Mouse (Mus musculus): Measurements from ENCODE around the gene Slc22a23.

The Slc22a23 gene

DNA sequence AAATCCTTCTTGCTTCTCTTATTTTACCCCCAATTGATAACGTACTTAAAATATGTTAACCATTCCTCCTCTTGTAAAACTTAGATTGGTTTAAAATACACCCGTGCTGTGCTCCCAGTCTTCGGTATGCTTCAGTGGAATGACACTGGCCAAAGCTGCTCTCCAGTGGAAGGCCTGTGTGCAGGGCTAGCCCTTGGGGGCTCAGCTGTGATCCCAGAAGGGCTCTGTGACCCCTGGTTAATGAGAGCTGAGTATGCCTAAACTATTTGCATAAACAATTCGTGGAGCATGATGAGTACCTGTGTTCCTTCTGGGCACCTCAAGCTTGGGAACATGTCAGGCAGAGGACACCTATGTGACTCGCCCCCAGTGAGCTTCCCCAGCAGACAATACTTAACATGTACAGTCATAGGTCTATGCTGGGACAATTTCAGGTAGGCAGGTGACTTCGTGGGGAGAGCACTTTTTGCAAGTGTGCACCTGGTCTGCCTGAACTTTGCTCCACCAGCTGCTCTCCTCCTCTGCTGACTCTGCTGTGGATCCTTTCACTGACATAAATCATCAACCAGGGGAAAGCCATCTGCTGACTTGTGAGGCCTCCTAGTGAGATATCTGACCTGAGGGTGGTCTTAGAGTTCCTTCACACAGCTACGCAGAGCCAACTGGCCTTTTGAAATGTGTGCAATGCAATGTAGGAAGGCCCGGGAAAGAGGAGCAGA lies 77.9 kb downstream of the Slc22a23 start:
- DNase-seq (ENCODE audit: low spot score) = no peak

DNA sequence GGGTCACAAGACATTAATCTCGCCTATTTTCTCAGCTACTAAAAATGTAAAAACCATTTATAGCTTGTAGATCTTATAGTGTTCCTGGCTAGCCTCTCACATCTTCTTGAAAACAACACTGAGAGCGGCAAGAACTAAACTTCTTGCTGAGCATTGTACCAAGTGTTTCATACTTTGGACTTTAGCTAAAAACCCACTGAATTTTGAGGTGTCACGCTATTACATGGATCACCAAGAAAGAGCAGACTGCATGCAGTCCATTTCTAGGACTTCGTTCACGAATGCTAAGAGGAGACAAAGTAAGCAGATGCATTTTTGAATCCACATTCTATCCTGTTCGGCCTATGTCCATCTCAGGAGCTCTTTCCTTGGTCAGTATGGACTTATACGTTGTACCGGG lies 78.9 kb downstream of the Slc22a23 start:
- DNase-seq (ENCODE audit: low spot score) = no peak

DNA sequence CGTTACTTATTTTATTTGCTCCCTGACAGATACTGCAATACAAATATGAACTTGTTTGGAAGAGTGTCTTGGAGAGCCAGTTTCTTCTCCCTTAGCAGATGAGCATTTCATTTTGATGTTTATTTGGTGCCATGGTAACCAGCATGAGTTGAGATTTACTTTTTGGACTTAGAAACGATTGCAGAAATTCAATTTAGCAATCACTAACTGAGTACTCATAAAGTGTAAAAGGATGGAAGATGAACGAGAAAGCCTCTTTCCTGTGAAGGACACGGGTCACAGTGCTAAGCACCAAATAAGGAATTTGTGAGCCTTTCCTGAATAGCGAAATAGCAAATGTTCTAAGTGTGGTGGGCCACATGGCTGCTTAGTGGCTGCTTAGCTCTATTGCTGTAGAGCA lies 79.4 kb downstream of the Slc22a23 start:
- DNase-seq (ENCODE audit: low spot score) = no peak

DNA sequence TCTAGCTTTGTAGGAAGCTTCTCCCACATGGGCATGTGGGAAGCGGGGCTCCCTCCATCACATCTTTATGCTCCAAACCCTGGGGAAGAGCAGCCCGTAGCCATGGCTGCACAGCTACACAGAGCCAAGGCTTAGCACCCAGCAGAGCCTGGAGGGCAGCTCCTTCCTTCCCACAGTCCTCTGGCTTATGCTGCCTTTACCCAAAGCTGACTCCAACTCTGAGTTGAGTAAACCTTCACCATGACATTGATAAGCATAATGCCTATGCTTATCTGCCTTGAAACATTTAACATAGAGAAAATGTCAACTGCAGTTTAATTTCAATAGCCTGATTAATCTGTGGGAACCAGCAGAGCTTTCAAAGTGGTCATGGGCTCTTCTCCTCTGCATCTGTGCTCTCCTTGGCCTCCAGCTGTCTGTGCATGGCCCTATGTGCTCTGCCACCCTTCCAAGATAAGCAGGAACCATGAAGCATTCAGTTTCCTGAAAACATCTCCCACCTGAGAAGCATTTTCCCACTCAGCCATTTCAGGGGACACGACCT lies 79.9 kb downstream of the Slc22a23 start:
- DNase-seq (ENCODE audit: low spot score) = no peak

DNA sequence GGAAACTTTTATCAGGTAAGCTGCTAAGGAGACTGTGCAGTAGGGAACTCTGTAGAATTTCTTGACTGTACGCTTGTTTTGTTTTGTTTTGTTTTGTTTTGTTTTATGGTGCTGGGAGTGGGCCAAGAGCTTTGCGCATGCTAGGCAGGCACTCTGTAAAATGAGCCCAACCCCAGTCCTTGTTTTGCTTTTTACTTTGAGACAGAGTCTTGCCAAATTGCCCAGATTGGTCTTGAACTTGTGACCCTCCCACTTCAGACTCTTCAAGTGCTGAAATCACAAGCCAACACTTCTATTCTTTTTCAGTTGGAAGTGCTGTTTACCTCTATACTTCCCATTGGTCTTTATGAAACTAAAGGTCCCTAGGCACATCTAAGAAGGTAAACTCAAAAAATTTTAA lies 80.5 kb downstream of the Slc22a23 start:
- no peak for DNase-seq (ENCODE audit: low spot score)

DNA sequence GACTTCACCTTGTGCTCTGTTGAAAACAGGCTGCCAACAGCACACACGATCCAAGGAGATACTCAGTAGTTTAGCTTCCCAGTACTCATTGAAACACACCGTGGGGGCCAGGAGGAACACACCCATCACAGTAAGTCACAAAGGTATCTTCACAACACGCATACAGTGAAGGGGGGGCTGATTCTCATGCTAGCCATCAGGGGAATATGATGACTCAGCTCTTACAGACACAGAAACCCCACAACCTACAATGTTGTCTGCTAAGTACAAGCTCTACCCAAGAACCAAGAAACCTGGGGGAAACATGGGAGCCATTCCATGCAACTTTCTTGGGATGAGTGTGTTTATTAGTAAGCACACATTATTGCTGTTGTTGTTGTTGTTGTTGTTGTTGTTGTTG lies 86.2 kb downstream of the Slc22a23 start:
- DNase-seq (ENCODE audit: low spot score) = no peak

DNA sequence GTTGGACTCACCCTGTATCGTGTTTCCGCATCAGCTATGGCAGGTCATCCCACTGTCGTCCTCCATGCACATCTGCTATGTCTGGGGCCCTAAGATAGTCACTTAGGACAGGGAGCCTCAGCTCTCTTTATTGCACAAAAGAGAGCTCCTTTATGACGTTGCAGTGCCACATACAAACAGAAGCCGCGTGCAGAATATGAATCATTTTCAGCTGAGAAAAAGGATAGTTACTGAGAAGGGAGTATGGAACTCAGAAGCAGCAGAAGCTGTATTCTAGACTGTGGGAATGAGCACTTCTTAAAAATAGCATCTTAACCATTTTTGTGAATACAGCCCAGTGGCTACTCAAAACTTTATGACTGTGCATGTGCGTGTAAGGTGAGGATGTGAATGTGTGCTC lies 87.8 kb downstream of the Slc22a23 start:
- DNase-seq (ENCODE audit: low spot score) = no peak

DNA sequence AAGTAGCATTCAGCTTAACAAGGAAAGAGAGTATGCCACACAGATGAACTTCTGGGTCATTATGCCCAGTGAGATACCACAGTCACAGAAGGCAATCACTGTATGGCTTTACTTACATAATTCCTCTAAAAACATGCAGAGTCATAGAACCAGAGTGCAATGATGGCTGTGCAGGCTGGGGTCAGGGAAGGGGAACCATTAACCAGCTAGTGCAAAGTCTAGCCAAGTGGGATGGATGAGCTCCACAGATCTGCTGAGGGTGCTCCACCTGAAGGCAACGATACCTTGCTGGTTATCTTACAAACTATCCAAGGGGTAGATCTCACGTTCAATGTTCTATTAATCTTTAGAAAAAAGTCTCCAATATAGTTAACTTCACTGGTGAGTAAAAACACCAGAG lies 88.3 kb downstream of the Slc22a23 start:
- no peak for DNase-seq (ENCODE audit: low spot score)

DNA sequence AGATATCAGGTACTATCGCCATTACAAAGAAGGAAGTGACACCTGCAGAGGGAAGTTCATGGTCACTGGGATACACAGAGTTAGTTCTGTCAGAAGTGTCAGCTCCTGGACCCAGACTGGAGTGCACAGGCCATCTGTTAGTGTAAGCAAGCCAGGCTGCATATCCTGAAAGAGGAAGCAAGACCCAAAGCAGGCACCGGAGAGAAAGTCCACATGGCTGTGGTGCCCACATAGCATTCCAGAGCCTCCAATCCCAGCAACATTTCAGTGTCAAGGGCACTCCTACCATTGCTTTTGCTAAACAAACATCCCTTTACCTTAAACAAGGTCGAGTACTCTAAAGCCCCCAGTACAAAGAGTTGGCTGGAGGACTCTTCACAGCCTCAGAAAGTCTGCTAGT lies 89.7 kb downstream of the Slc22a23 start:
- no peak for DNase-seq (ENCODE audit: low spot score)

DNA sequence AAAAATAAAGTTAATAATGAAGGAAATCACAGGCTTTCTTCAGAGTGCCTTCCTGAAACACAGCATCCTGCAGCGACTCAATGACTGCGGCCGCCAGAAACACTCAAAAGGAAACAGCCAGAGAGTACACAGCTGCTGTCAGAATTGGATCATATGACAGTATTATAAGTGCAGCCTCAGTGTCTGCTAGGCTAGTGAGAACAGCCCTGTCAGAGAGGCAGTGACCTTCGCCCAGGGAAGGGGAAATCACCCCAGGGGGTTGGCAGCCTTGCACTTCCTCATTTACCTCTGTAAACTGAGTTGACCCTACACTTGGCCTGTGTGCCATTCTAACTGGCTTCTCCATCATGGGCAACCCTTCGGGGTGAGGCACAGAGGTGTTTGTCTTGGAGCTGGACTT lies 90.3 kb downstream of the Slc22a23 start:
- no peak for DNase-seq (ENCODE audit: low spot score)

DNA sequence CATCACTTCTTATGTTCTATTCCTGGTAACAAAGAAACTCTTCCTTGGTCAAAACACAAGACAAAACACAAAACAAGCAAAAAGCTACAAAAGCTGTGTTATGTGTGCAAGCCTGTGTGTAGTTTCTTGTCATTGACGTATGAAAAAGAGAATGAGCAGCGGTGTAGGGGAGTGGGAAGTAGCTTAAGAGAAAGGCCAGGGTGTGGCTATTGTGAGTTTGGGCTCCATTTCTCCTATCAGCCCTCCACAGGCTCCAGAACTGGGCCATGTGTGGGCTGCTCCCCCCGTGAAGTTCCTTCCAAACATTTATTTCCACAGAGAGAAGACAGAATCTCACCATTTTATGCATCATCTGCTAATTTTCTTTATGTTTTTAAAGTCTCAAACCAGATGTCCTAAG lies 91.2 kb downstream of the Slc22a23 start:
- no peak for DNase-seq (ENCODE audit: low spot score)

DNA sequence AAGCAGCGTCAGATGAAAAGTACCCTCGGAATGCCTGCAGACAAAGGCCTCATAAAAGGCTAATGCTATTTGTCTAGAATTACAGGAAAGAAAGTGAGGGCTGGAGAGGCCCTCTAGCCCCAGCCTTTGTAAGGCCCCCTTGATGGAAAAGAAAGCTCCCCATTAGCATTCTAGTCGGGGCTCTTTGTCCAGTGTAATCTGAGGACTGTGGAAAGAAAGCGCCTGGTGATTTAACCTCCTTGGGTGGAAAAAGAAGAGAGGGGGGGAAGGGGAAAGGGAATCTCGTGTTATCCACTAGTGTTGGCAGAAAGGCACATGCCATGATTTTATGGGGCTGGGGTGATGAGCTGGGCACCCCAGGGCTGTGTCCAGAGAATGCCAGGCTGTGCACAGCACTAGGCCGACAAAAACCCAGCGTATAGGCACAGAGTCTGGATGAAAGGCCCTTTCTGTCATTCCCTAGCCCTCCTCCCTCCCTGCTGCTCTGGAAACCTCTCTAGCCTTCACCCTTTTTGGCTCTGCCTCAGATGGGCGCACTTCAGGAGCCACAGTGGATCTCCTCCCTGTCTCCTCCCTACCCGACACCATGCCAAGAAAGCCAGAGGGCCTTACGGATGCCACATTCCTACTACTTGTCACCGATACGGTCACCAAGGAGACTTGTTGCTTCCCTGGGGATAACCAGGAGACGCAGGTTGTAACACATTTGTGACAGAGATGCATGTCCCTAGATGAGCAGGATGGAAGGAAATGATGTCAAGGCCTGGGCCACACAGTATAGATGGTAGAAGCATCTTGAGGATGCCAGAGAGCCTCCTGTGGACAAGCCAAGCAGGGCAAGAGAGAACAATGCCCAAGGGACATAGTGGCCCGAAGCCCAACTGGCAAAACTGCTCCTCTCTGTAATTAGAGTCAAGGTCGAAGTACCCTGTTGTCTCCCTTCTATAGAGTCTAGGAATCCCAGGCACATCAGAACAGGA lies 95.8 kb downstream of the Slc22a23 start:
- no peak for DNase-seq (ENCODE audit: low spot score)

DNA sequence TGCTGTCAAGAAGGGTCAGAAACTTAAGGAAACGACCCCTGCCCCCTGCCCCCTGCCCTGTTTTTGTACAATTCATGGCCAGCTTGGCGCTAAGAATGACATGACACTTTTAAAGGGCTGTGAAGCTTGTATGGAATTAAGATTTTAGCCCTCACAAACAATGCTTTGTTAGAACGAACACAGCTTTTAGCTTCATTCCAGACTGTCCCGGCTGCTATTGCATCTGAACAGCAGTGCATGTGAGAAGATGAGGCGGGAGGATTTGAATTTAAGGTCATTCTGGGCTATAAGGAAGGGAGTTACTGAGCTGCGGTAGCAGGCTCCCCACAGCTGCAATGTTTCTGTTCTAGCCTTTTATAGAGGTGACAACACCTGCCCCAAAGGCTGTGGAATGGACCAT lies 96.9 kb downstream of the Slc22a23 start:
- DNase-seq (ENCODE audit: low spot score) = no peak

DNA sequence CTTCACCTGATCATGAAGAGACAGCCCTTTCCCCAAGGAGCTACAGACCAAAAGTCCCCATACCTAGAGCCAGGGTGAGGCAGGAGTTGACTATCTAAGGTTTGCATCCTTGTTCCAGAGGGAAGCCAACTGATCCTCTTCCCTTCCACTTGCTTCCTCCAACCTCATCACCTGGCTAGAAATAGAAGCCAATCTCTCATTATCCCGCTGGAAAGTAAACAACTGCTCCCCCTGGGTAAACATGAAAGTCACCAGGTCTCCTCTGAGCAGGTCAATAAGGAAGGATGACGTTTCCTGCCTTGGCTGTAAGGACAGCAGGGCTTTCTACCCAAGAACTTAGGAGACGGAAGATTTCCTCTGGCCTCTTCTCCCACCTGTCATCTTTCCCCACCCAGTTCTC lies 98.2 kb downstream of the Slc22a23 start:
- DNase-seq (ENCODE audit: low spot score) = no peak

DNA sequence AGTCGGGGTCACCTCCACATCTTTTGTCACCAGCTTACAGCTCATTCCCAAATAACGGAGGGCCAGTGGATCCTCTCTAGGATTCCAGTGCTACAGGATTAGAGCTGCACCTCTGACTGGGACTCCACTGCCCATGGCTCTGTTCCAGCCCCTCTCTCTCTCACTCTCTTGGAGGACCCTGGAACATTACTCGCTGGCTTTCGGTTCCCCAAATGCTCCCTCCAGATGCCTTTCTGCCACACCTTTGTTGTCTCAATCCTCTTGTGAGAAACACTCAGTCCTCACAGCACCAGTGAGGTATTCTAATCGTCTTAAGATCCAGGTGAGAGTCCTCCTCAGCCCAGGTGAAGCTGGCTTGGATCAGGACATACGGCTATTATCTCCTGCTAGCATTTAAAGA lies 99.8 kb downstream of the Slc22a23 start:
- no peak for DNase-seq (ENCODE audit: low spot score)

DNA sequence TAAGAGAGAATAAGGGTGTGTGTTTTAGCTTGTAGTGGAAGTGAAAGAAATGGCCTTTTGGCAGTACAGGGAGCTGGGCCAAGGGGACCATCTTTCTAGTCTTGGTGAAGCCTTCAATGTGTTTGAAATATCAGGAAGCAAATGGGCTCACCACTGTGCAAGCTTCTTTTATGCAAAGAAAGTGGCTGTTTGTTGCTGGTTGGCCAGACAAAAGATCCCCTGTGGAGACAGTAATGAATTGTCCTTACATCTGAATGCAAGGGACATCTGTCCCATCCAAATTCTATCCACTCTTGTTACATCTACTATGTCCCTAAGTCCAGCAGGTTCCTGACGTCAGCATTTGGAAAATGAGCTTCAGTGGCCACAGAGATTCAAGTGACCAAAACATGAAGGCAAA lies 100.8 kb downstream of the Slc22a23 start:
- no peak for DNase-seq (ENCODE audit: low spot score)

DNA sequence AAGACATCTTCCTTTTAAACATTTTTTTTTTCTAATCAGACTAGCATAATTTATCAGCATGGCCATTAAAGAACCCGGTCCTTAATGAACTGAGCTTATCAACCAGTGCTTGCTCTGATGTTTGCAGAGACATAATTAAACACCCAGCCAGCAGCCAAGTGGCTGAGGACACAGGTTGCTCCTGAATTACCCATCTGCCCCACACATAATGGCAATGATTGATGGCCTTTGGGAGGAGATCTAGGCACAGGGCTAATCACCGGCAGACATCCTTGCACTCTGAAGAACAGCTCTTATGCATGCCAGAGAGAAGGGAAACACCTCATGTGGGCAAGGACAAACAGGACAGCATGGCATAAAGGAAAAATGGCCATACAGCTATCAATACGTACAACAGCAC lies 102.8 kb downstream of the Slc22a23 start:
- DNase-seq (ENCODE audit: low spot score) = no peak

DNA sequence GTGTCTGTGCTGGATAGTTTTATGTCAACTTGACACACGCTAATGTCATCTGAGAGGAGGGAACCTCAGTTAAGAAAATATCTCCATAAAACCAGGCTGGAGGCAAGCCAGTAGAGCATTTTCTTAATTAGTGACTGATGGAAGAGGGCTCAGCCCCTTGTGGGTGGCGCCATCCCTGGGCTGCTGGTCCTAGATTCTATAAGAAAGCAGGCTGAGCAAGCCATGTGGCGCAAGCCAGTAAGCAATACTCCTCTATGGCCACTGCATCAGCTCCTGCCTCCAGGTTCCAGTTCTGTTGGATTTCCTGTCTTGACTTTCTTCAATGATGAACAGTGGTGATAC lies 104.9 kb downstream of the Slc22a23 start:
- DNase-seq (ENCODE audit: low spot score) = no peak

DNA sequence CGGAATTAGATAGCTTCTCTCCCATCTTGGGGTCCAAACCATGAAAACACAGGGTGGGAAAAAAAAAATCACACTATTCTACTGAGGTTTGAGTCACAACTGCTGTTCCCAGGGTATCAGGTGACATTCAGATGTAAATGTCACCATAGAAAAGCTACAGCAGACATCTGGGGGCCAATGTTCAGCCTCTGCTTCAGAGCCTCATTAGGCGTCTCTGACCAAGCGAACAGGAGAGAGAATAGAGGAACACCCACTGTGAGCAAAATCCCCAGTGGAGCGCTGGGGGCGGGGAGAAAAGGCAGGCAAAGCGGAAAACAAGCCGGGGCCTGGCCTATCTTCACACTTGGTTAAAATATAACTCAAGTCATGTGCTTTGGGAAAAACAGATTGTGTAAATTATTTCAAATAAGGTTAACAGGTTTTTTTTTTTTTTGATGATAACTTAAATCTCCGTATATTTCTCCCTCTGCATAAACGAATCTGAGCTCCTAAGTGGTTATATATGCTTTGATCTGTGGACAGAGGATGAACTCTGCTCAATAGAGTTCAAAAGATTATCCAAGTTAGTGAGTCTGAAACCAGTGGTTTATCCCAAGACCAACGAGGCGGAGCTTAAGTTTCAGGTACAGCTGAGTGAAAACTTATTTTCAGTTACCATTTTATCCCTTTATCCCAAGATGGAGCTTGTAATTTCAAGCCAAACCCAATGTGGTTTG lies 105.5 kb downstream of the Slc22a23 start:
- no peak for DNase-seq (ENCODE audit: low spot score)

DNA sequence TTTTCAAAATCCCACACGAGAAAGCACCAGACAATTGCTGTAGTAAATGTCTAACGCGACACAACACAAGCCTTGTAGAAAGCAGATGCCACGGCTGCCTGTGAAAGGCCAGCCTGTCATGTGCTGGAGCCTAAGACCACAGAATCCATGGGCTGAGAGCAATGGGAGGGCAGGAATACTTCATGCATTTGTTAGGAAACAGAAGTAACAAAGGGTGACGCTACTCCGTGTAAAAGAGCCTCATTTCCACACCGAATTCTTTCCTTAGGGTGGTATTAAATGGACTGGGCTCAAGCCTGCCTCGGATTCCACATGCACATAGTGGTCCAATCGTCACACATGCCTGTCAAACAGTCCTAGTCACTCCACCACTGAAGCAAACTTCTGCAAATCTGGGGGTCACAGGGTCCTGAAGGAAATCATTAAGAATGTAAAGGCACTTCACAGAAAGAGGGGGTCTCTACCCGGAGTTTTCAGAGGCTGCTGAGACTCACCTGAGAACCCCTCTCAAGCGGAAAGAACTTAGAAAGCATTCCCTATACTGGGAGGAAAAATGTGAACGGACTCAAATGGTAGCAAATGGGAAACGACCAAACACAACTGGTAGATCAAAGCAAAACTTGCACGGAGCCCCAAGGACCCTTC lies 106.2 kb downstream of the Slc22a23 start:
- DNase-seq (ENCODE audit: low spot score) = no peak

DNA sequence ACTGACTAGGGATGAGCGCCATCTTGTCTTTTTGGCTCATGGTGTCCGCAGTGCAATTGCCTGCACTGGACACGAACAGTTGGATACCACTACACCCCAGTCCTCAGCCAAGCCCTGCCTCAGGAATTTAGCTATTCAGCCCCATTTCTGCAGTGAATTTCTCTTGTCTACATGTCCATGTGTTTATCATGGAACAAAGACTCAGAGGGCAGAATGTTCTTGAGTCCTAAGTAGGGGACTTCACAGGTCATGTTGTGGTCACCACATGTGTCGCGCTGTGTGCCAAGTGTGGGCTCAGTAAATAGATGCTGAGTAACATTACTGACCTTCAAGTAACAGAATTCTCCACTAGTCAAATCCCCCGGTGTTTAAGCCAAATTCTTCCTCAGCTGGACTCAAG lies 109.9 kb downstream of the Slc22a23 start:
- no peak for DNase-seq (ENCODE audit: low spot score)

DNA sequence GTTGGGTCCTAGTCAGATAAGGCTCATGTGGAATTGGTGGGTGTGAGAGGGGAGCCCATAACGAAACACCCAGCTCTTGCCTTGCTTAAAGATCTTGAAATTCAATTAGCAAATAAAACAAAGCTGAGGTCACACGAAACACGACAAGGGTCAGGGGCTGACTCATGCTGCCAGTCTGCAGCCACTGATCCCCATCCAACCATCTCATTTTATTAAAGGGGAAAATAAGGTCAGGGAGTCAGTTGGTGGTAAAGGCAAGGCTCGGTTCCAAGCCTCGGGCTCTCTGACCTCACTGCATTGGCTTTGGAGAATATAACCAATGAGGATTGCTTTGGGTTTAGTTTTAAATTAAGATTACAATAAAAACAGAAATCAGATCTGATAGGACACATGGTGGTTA lies 110.5 kb downstream of the Slc22a23 start:
- DNase-seq (ENCODE audit: low spot score) = no peak
